8 mouse cellular contexts compared by ENCODE assay signal in genomic region chr12:80259216-80260055, GRCm38 (mm10). TPM values are rescaled to one million over a fixed set of nuclear protein-coding genes. Genes with fewer than 3 reads are reported as not detected.
DNase-seq lines count a peak whose midpoint lies in the region; ATAC-seq and TF ChIP-seq lines count a peak whose summit lies in the region.

No protein-coding gene starts in this region.

- no peak for TF ChIP-seq POLR2A in CH12.LX (IDR thresholded peaks at IDR 0.05; ENCODE audit: low read depth, low read length)

- in situ Hi-C loops in CH12.LX (cut with MboI; ENCODE audit: low pct_ligation_motif_present, low pct_unique_long_range_greater_than_20kb, low sequenced_read_pairs), result no loop called here

- no peaks in the 10 kb centered on the region for H3K79me2 ChIP-seq in CH12.LX (replicated peaks; ENCODE audit: control insufficient read depth, extremely low read depth, insufficient read depth, poor library complexity, severe bottlenecking)

- peaks cover 22% of the 10 kb centered on the region for H3K27me3 ChIP-seq in CH12.LX (replicated peaks)
- H3K27me3 ChIP-seq in forebrain, embryonic 10.5 days (ENCODE audit: poor library complexity, severe bottlenecking), result peaks cover 11% of the 10 kb centered on the region; the same call in 1 of the 2 replicates
- no peaks in the 10 kb centered on the region for H3K27me3 ChIP-seq in heart, embryonic 15.5 days
- H3K27me3 ChIP-seq in liver, postnatal 0 days (ENCODE audit: insufficient read depth, low read length), result peaks cover 14% of the 10 kb centered on the region
- no peaks in the 10 kb centered on the region for H3K27me3 ChIP-seq in neural tube, embryonic 14.5 days (ENCODE audit: control insufficient read depth, insufficient read depth, low read length)

- peak; percentile 29 for DNase-seq in CH12.LX (ENCODE audit: extremely low read depth)
- DNase-seq in brain, adult 2 months (ENCODE audit: low read depth, low spot score), result peak; percentile 70
- peak; percentile 84 for DNase-seq in forebrain, embryonic 10.5 days (ENCODE audit: extremely low spot score, low spot score)
- peak; percentile 86 for DNase-seq in kidney, postnatal 14 days
- peak; percentile 72 for DNase-seq in liver, postnatal 0 days
- DNase-seq in thymus, adult 18-20 months, result peak; percentile 65 to 74

- H3K4me1 ChIP-seq in CH12.LX (ENCODE audit: control insufficient read depth in 1 of 2, insufficient read depth in 2 of 2), result peaks cover 0 to 15% of the 10 kb centered on the region in 2 experiments; a peak in 2 of 4 replicates
- peaks cover 39% of the 10 kb centered on the region for H3K4me1 ChIP-seq in forebrain, embryonic 10.5 days
- H3K4me1 ChIP-seq in heart, embryonic 15.5 days (replicated peaks), result peaks cover 40% of the 10 kb centered on the region
- peaks cover 13% of the 10 kb centered on the region for H3K4me1 ChIP-seq in liver, postnatal 0 days (ENCODE audit: insufficient read depth)
- H3K4me1 ChIP-seq in neural tube, embryonic 14.5 days (ENCODE audit: control insufficient read depth, insufficient read depth, low read length), result peaks cover 6% of the 10 kb centered on the region; the same call in 1 of the 2 replicates

- H3K27ac ChIP-seq in CH12.LX (ENCODE audit: insufficient read depth, low read depth), result no peak overlapping the region
- H3K27ac ChIP-seq in forebrain, embryonic 10.5 days, result peak overlapping the region; percentile 96
- H3K27ac ChIP-seq in heart, embryonic 15.5 days, result peak overlapping the region; percentile 98
- H3K27ac ChIP-seq in liver, postnatal 0 days (ENCODE audit: low read depth), result peak overlapping the region; percentile 89
- H3K27ac ChIP-seq in neural tube, embryonic 14.5 days (ENCODE audit: low read depth, low read length), result peak overlapping the region; percentile 83

- TF ChIP-seq CTCF in CH12.LX (conservative IDR thresholded peaks at IDR 0.05 in 1 of 2, IDR thresholded peaks at IDR 0.05 in 1 of 2; ENCODE audit: low read depth in 2 of 2, low read length in 2 of 2), result peak in 1 of 2 experiments; percentile 32; a peak in 2 of 4 replicates
- peak; percentile 45; the same call in 1 of the 2 replicates for TF ChIP-seq CTCF in liver, postnatal 0 days (IDR thresholded peaks at IDR 0.05; ENCODE audit: low read depth)

- under 1% methylated on average over 64 of the region's 64 CpGs for WGBS in forebrain, embryonic 10.5 days
- WGBS in heart, embryonic 15.5 days, result under 1% methylated on average over 61 of the region's 64 CpGs
- WGBS in liver, postnatal 0 days (ENCODE audit: insufficient replicate concordance), result under 1% methylated on average over 54 of the region's 64 CpGs
- 0% methylated on average over 51 of the region's 64 CpGs for WGBS in neural tube, embryonic 14.5 days

- H3K9me3 ChIP-seq in CH12.LX (replicated peaks; ENCODE audit: low read length), result no peaks in the 10 kb centered on the region
- no peaks in the 10 kb centered on the region for H3K9me3 ChIP-seq in forebrain, embryonic 10.5 days
- H3K9me3 ChIP-seq in heart, embryonic 15.5 days (replicated peaks), result no peaks in the 10 kb centered on the region
- no peaks in the 10 kb centered on the region for H3K9me3 ChIP-seq in liver, postnatal 0 days (ENCODE audit: low read length)
- no peaks in the 10 kb centered on the region for H3K9me3 ChIP-seq in neural tube, embryonic 14.5 days (ENCODE audit: control insufficient read depth, low read length)

- TF ChIP-seq RAD21 in CH12.LX (IDR thresholded peaks at IDR 0.05; ENCODE audit: low read depth, low read length), result no peak; the same call in none of the 2 replicates

- dilution Hi-C loops in CH12.LX (cut with MboI; ENCODE audit: extremely low pct_ligation_motif_present, extremely low pct_unique_long_range_greater_than_20kb, low sequenced_read_pairs), result no loop called here

- TF ChIP-seq EP300 in CH12.LX (IDR thresholded peaks at IDR 0.05; ENCODE audit: low read length), result no peak
- TF ChIP-seq EP300 in liver, postnatal 0 days (IDR thresholded peaks at IDR 0.05; ENCODE audit: low read depth), result no peak

- no peaks in the 10 kb centered on the region for H3K36me3 ChIP-seq in CH12.LX (replicated peaks in 1 of 2; ENCODE audit: control insufficient read depth in 1 of 2, insufficient read depth in 1 of 2, low read length in 1 of 2)
- H3K36me3 ChIP-seq in forebrain, embryonic 10.5 days (replicated peaks), result no peaks in the 10 kb centered on the region
- no peaks in the 10 kb centered on the region for H3K36me3 ChIP-seq in heart, embryonic 15.5 days
- no peaks in the 10 kb centered on the region for H3K36me3 ChIP-seq in liver, postnatal 0 days (replicated peaks; ENCODE audit: insufficient read depth, low read length)
- H3K36me3 ChIP-seq in neural tube, embryonic 14.5 days (ENCODE audit: control insufficient read depth, insufficient read depth, low read length), result no peaks in the 10 kb centered on the region

- peak overlapping the region; percentile 79 for H3K4me2 ChIP-seq in CH12.LX (ENCODE audit: insufficient read depth, low read depth, poor library complexity, severe bottlenecking)
- H3K4me2 ChIP-seq in heart, embryonic 15.5 days, result peak overlapping the region; percentile 91
- peak overlapping the region; percentile 84 for H3K4me2 ChIP-seq in liver, postnatal 0 days (ENCODE audit: low read depth, low read length)
- peak overlapping the region; percentile 78 for H3K4me2 ChIP-seq in neural tube, embryonic 14.5 days (ENCODE audit: low read depth, low read length)

- peak overlapping the region; percentile 42; the same call in 1 of the 2 replicates for H3K9ac ChIP-seq in CH12.LX (ENCODE audit: insufficient read depth, low read depth)
- peak overlapping the region; percentile 88 for H3K9ac ChIP-seq in heart, embryonic 15.5 days
- peak overlapping the region; percentile 79 for H3K9ac ChIP-seq in liver, postnatal 0 days (replicated peaks)
- peak overlapping the region; percentile 79 for H3K9ac ChIP-seq in neural tube, embryonic 14.5 days (replicated peaks; ENCODE audit: low read depth, low read length)

- H3K4me3 ChIP-seq in CH12.LX (replicated peaks in 1 of 3; ENCODE audit: low read depth in 2 of 3, low read length in 2 of 3, poor library complexity in 1 of 3), result peak overlapping the region; percentile 70 to 82 (median 70)
- peak overlapping the region; percentile 87 for H3K4me3 ChIP-seq in forebrain, embryonic 10.5 days
- H3K4me3 ChIP-seq in heart, embryonic 15.5 days, result peak overlapping the region; percentile 93
- peak overlapping the region; percentile 75 for H3K4me3 ChIP-seq in liver, postnatal 0 days (ENCODE audit: low read depth, low read length)
- peak overlapping the region; percentile 62 for H3K4me3 ChIP-seq in neural tube, embryonic 14.5 days (ENCODE audit: low read depth, low read length)

- ATAC-seq in heart, embryonic 15.5 days (replicated peaks; ENCODE audit: insufficient number of reproducible peaks, insufficient read depth, low FRiP score, low read depth), result peak; percentile 73
- peak; percentile 66 for ATAC-seq in liver, postnatal 0 days
- peak; percentile 72 for ATAC-seq in neural tube, embryonic 14.5 days (ENCODE audit: low read depth)

TF ChIP-seq in CH12.LX, 34 proteins besides CTCF, POLR2A, EP300 and RAD21:
- TF ChIP-seq ETS1 (conservative IDR thresholded peaks at IDR 0.05; ENCODE audit: low read depth, low read length) (no peak), MEF2A (IDR thresholded peaks at IDR 0.05; ENCODE audit: borderline replicate concordance, low read depth, low read length) (no peak), CHD2 (IDR thresholded peaks at IDR 0.05; ENCODE audit: low read length) (no peak), TBP (conservative IDR thresholded peaks at IDR 0.05; ENCODE audit: low read depth, low read length) (no peak), NELFE (IDR thresholded peaks at IDR 0.05; ENCODE audit: low read depth, low read length) (no peak), ZKSCAN1 (IDR thresholded peaks at IDR 0.05; ENCODE audit: borderline replicate concordance, low read depth, low read length) (no peak), TCF12 (IDR thresholded peaks at IDR 0.05; ENCODE audit: low read depth, low read length) (no peak), ZMIZ1 (IDR thresholded peaks at IDR 0.05; ENCODE audit: low read depth, low read length) (no peak), SIN3A (IDR thresholded peaks at IDR 0.05; ENCODE audit: low read length) (peak; percentile 7; the same call in 1 of the 2 replicates), UBTF (IDR thresholded peaks at IDR 0.05; ENCODE audit: low read depth, low read length) (peak; percentile 85; the same call in 1 of the 2 replicates)
TF ChIP-seq in CH12.LX: peak in this region for 2.

RNA-seq across cellular contexts. Expression of gene Actn1, which starts 0.7 kb away (rescaled TPM):
- total RNA-seq in CH12.LX (2012; rRNA removed) (4.9 and 5.5 TPM in 2 replicates), CH12.LX (2014; rRNA removed) (2.4 and 2.7 TPM in 2 replicates)
- 10.9 and 13.2 TPM in 2 replicates for polyA plus RNA-seq in CH12.LX (2012; ENCODE audit: insufficient read length, low read depth)
- 27.8 and 29.2 TPM in 2 replicates for polyA plus RNA-seq in forebrain, embryonic 10.5 days (2016; fragmentation: Nextera tagmentation; extraction: Ambion mirVana)
- polyA plus RNA-seq in heart, embryonic 15.5 days (2015; fragmentation: Nextera tagmentation; extraction: Ambion mirVana), result 29.2 and 42.3 TPM in 2 replicates
- polyA plus RNA-seq in liver, postnatal 0 days (2015; fragmentation: Nextera tagmentation; extraction: Ambion mirVana), result 7.7 and 8.4 TPM in 2 replicates
- 10.3 and 11.0 TPM in 2 replicates for polyA plus RNA-seq in neural tube, embryonic 14.5 days (2014; fragmentation: Nextera tagmentation; extraction: Ambion mirVana)

Comparison
In these comparisons a context has a peak if more than half of its experiments do, and no peak if none do; other contexts are left out.
1. DNase-seq: peak in every context shown above with its lines; median percentile 86 in kidney, postnatal 14 days; 84 in forebrain, embryonic 10.5 days; 72 in liver, postnatal 0 days; 70 in brain, adult 2 months; 70 in thymus, adult 18-20 months; 29 in CH12.LX.